8 mouse cellular contexts compared by ENCODE assay signal in the genomic region with DNA sequence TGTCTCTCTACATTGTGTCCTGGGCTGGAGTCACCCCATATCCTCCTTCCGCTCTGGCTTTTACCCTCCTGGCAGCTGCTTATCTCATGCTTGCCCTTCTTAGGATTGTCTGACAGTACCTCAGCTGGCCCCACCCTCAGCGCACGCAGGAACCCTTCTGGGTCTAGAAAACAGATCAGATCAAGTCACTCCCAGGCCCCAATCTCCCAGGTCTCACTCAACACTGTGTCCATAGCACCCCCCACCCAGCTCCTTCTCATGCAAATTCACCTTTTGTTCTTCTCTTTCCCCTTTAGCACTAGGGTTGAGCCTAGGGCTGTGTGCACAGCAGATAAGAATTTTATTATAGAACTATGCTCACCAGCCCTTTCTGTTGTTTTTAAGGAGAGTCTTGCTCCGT. TPM values are rescaled to one million over a fixed set of nuclear protein-coding genes. Genes with fewer than 3 reads are reported as not detected.
A peak's percentile ranks its signal among the peaks of the same experiment; 100 is the strongest.
DNase-seq lines count a peak whose midpoint lies in the region; ATAC-seq and TF ChIP-seq lines count a peak whose summit lies in the region.

No protein-coding gene starts in this region.

- H3K9me3 ChIP-seq in heart, embryonic 13.5 days = no peaks in the 10 kb centered on the region
- H3K9me3 ChIP-seq in limb, embryonic 13.5 days = no peaks in the 10 kb centered on the region
- H3K9me3 ChIP-seq in midbrain, postnatal 0 days (ENCODE audit: low read length) = no peaks in the 10 kb centered on the region

- TF ChIP-seq CTCF in midbrain, postnatal 0 days (IDR thresholded peaks at IDR 0.05) = no peak

- H3K4me2 ChIP-seq in heart, embryonic 13.5 days = peak overlapping the region; percentile 85
- no peak overlapping the region; the same call in 1 of the 2 replicates for H3K4me2 ChIP-seq in limb, embryonic 13.5 days (replicated peaks)
- peak overlapping the region; percentile 79 for H3K4me2 ChIP-seq in midbrain, postnatal 0 days (ENCODE audit: low read depth, low read length, poor library complexity, severe bottlenecking)

- 28% methylated on average over 4 of the region's 4 CpGs for WGBS in heart, embryonic 13.5 days
- 62% methylated on average over 4 of the region's 4 CpGs for WGBS in limb, embryonic 13.5 days
- WGBS in midbrain, postnatal 0 days = 36% methylated on average over 4 of the region's 4 CpGs

- ATAC-seq in heart, embryonic 13.5 days (ENCODE audit: extremely low read depth, insufficient number of reproducible peaks, low FRiP score, low TSS enrichment) = no peak
- peak; percentile 33 for ATAC-seq in common myeloid progenitor, adult 5-6 weeks (replicated peaks; ENCODE audit: low read depth, poor library complexity, severe bottlenecking)
- ATAC-seq in limb, embryonic 13.5 days (ENCODE audit: low FRiP score, low read depth) = no peak
- ATAC-seq in midbrain, postnatal 0 days (ENCODE audit: low FRiP score) = no peak
- no peak for ATAC-seq in granulocyte monocyte progenitor cell, adult 5-6 weeks (replicated peaks; ENCODE audit: poor library complexity, severe bottlenecking)

- H3K4me1 ChIP-seq in heart, embryonic 13.5 days = peaks cover 72% of the 10 kb centered on the region
- peaks cover 49% of the 10 kb centered on the region for H3K4me1 ChIP-seq in limb, embryonic 13.5 days
- peaks cover 45% of the 10 kb centered on the region for H3K4me1 ChIP-seq in midbrain, postnatal 0 days (ENCODE audit: insufficient read depth, low read length)

- intact Hi-C loops in heart, postnatal 10 days (cut with DNase I) = no loop called here

- H3K36me3 ChIP-seq in heart, embryonic 13.5 days = no peaks in the 10 kb centered on the region
- H3K36me3 ChIP-seq in limb, embryonic 13.5 days = no peaks in the 10 kb centered on the region
- 0 out of 2 replicates have a peak, but pooled peaks cover 3% of the 10 kb centered on the region for H3K36me3 ChIP-seq in midbrain, postnatal 0 days (ENCODE audit: insufficient read depth, low read length)

- 0 out of 2 replicates have a peak overlapping the region, but pooled peaks have one; percentile 15 for H3K27ac ChIP-seq in heart, embryonic 13.5 days (replicated peaks)
- peak overlapping the region; percentile 2; the same call in 1 of the 2 replicates for H3K27ac ChIP-seq in limb, embryonic 13.5 days
- H3K27ac ChIP-seq in midbrain, postnatal 0 days (ENCODE audit: low read depth, low read length) = no peak overlapping the region

- DNase-seq in heart, postnatal 10 days = no peak
- DNase-seq in midbrain, postnatal 0 days (ENCODE audit: low spot score) = no peak
- no peak for DNase-seq in frontal cortex, postnatal 36 days (ENCODE audit: low spot score in 2 of 2)
- DNase-seq in thymus, postnatal 10 days (ENCODE audit: low spot score in 2 of 2) = no peak

- H3K9ac ChIP-seq in heart, embryonic 13.5 days = peak overlapping the region; percentile 87
- H3K9ac ChIP-seq in limb, embryonic 13.5 days = peak overlapping the region; percentile 53
- H3K9ac ChIP-seq in midbrain, postnatal 0 days (replicated peaks; ENCODE audit: low read length, poor library complexity, severe bottlenecking) = no peak overlapping the region

- peaks cover 22% of the 10 kb centered on the region for H3K27me3 ChIP-seq in heart, embryonic 13.5 days (replicated peaks)
- no peaks in the 10 kb centered on the region for H3K27me3 ChIP-seq in limb, embryonic 13.5 days
- no peaks in the 10 kb centered on the region for H3K27me3 ChIP-seq in midbrain, postnatal 0 days (ENCODE audit: insufficient read depth, low read length)

- 0 out of 2 replicates have a peak overlapping the region, but pooled peaks have one; percentile 0 for H3K4me3 ChIP-seq in heart, embryonic 13.5 days
- H3K4me3 ChIP-seq in limb, embryonic 13.5 days = no peak overlapping the region
- H3K4me3 ChIP-seq in midbrain, postnatal 0 days (ENCODE audit: low read depth, low read length) = no peak overlapping the region; the same call in 1 of the 2 replicates

RNA-seq across cellular contexts. Expression of a gene that starts 2.3 kb away (rescaled TPM):
- polyA plus RNA-seq in heart, embryonic 13.5 days (2015; fragmentation: Nextera tagmentation; extraction: Ambion mirVana) = 4.2 and 5.2 TPM in 2 replicates
- 10 to 100 TPM in 1 of 2 experiments, 1 to 10 TPM in 1; 8.4 to 11.0 TPM for total RNA-seq in heart, postnatal 10 days (2021)
- 4.8 and 5.3 TPM in 2 replicates for total RNA-seq in common myeloid progenitor, adult 5-6 weeks (2017)
- 9.1 and 10.2 TPM in 2 replicates for polyA plus RNA-seq in limb, embryonic 13.5 days (2015; fragmentation: Nextera tagmentation; extraction: Ambion mirVana)
- 146 and 168 TPM in 2 replicates for total RNA-seq in midbrain, postnatal 0 days (2014; rRNA removed)
- 27.4 and 27.6 TPM in 2 replicates for polyA plus RNA-seq in midbrain, postnatal 0 days (2015; fragmentation: Nextera tagmentation; extraction: Ambion mirVana)
- 12.4 and 27.9 TPM in 2 replicates for total RNA-seq in granulocyte monocyte progenitor cell, adult 5-6 weeks (2014; fragmentation: Nextera tagmentation)
- 4.8 and 6.4 TPM in 2 replicates for total RNA-seq in granulocyte monocyte progenitor cell, adult 5-6 weeks (2017)

RNA-seq across cellular contexts. Expression of a gene that starts 6.3 kb away (rescaled TPM):
- 1.9 and 2.0 TPM in 2 replicates for polyA plus RNA-seq in heart, embryonic 13.5 days (2015; fragmentation: Nextera tagmentation; extraction: Ambion mirVana)
- total RNA-seq in heart, postnatal 10 days (2021) = 1 to 10 TPM; 1.6 to 1.7 TPM
- total RNA-seq in common myeloid progenitor, adult 5-6 weeks (2017) = 0.10 and 0.50 TPM in 2 replicates
- 14.5 and 14.9 TPM in 2 replicates for polyA plus RNA-seq in limb, embryonic 13.5 days (2015; fragmentation: Nextera tagmentation; extraction: Ambion mirVana)
- 19.4 and 23.6 TPM in 2 replicates for total RNA-seq in midbrain, postnatal 0 days (2014; rRNA removed)
- polyA plus RNA-seq in midbrain, postnatal 0 days (2015; fragmentation: Nextera tagmentation; extraction: Ambion mirVana) = 4.0 and 4.3 TPM in 2 replicates
- total RNA-seq in granulocyte monocyte progenitor cell, adult 5-6 weeks (2014; fragmentation: Nextera tagmentation) = 0.11 TPM in 1 of 2 replicates, not detected in the other
- 0.04 TPM in 1 of 2 replicates, not detected in the other for total RNA-seq in granulocyte monocyte progenitor cell, adult 5-6 weeks (2017)

RNA-seq across cellular contexts. Expression of a gene that starts 17.6 kb away (rescaled TPM):
- polyA plus RNA-seq in heart, embryonic 13.5 days (2015; fragmentation: Nextera tagmentation; extraction: Ambion mirVana) = 6.2 and 7.0 TPM in 2 replicates
- total RNA-seq in heart, postnatal 10 days (2021) = 1 to 10 TPM; 3.5 to 5.0 TPM
- 17.4 and 18.4 TPM in 2 replicates for total RNA-seq in common myeloid progenitor, adult 5-6 weeks (2017)
- 15.8 and 16.3 TPM in 2 replicates for polyA plus RNA-seq in limb, embryonic 13.5 days (2015; fragmentation: Nextera tagmentation; extraction: Ambion mirVana)
- total RNA-seq in midbrain, postnatal 0 days (2014; rRNA removed) = 17.4 and 17.9 TPM in 2 replicates
- 9.0 and 11.1 TPM in 2 replicates for polyA plus RNA-seq in midbrain, postnatal 0 days (2015; fragmentation: Nextera tagmentation; extraction: Ambion mirVana)
- 11.3 and 13.8 TPM in 2 replicates for total RNA-seq in granulocyte monocyte progenitor cell, adult 5-6 weeks (2014; fragmentation: Nextera tagmentation)
- 17.0 and 19.5 TPM in 2 replicates for total RNA-seq in granulocyte monocyte progenitor cell, adult 5-6 weeks (2017)

RNA-seq across cellular contexts. Expression of a gene that starts 33.6 kb away (rescaled TPM):
- polyA plus RNA-seq in heart, embryonic 13.5 days (2015; fragmentation: Nextera tagmentation; extraction: Ambion mirVana) = 544 and 567 TPM in 2 replicates
- 100 to 1,000 TPM; 275 to 284 TPM for total RNA-seq in heart, postnatal 10 days (2021)
- 81.5 and 89.8 TPM in 2 replicates for total RNA-seq in common myeloid progenitor, adult 5-6 weeks (2017)
- polyA plus RNA-seq in limb, embryonic 13.5 days (2015; fragmentation: Nextera tagmentation; extraction: Ambion mirVana) = 446 and 468 TPM in 2 replicates
- total RNA-seq in midbrain, postnatal 0 days (2014; rRNA removed) = 730 and 771 TPM in 2 replicates
- 2,426 and 2,595 TPM in 2 replicates for polyA plus RNA-seq in midbrain, postnatal 0 days (2015; fragmentation: Nextera tagmentation; extraction: Ambion mirVana)
- 422 and 477 TPM in 2 replicates for total RNA-seq in granulocyte monocyte progenitor cell, adult 5-6 weeks (2014; fragmentation: Nextera tagmentation)
- total RNA-seq in granulocyte monocyte progenitor cell, adult 5-6 weeks (2017) = 134 and 143 TPM in 2 replicates

RNA-seq across cellular contexts. Expression of a gene that starts 39.5 kb away (rescaled TPM):
- 27.0 and 31.2 TPM in 2 replicates for polyA plus RNA-seq in heart, embryonic 13.5 days (2015; fragmentation: Nextera tagmentation; extraction: Ambion mirVana)
- 10 to 100 TPM; 20.7 to 22.8 TPM for total RNA-seq in heart, postnatal 10 days (2021)
- 22.5 and 23.0 TPM in 2 replicates for total RNA-seq in common myeloid progenitor, adult 5-6 weeks (2017)
- 36.9 and 38.1 TPM in 2 replicates for polyA plus RNA-seq in limb, embryonic 13.5 days (2015; fragmentation: Nextera tagmentation; extraction: Ambion mirVana)
- total RNA-seq in midbrain, postnatal 0 days (2014; rRNA removed) = 40.2 and 58.6 TPM in 2 replicates
- 34.0 and 41.4 TPM in 2 replicates for polyA plus RNA-seq in midbrain, postnatal 0 days (2015; fragmentation: Nextera tagmentation; extraction: Ambion mirVana)
- 60.4 and 63.2 TPM in 2 replicates for total RNA-seq in granulocyte monocyte progenitor cell, adult 5-6 weeks (2014; fragmentation: Nextera tagmentation)
- 54.4 and 66.4 TPM in 2 replicates for total RNA-seq in granulocyte monocyte progenitor cell, adult 5-6 weeks (2017)
